Mouse (Mus musculus): ENCODE measurements around the gene Mkrn1. TPM values are rescaled to one million over a fixed set of nuclear protein-coding genes. Genes with fewer than 3 reads are reported as not detected.
"Not testable (repeated sequence)": the region's sequence is repeated elsewhere in the genome, so short reads cannot be mapped to it uniquely, and the experiment has no call there.

Mkrn1 gene
- polyA plus RNA-seq, 1 experiment from 2014 or later: 154 TPM

DNA sequence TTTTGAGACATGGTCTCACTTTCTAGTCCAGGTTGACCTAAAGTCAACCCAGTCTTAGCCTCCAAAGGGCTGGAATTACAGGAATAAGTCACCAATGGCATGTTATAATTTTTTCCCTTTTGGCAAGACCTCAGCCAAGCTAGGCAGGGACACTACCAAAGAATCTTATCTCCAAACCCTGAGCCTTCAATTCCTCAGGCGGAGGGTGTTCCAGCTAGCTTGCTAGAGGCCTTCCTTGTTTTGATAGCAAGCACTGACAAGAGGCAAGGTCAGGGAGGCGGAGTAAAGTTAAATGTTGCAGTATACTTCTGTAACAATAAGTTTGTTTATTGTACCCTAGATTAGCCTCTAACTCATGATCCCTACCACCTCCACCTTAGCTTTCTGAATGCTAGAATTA, 4.9 kb upstream of the Mkrn1 start:
- 52% methylated on average over 2 of the region's 2 CpGs for WGBS (ENCODE audit: insufficient replicate concordance)
- Histone ChIP-seq H3K27me3 (ENCODE audit: insufficient read depth, low read length) (no peaks in the 10 kb centered on the region), H3K4me2 (ENCODE audit: low read depth, low read length) (no peak overlapping the region), H3K4me1 (ENCODE audit: insufficient read depth) (peaks cover 31% of the 10 kb centered on the region), H3K36me3 (replicated peaks; ENCODE audit: insufficient read depth, low read length) (no peaks in the 10 kb centered on the region), H3K9me3 (ENCODE audit: low read length) (no peaks in the 10 kb centered on the region), H3K4me3 (ENCODE audit: low read depth, low read length) (no peak overlapping the region), H3K9ac (replicated peaks) (no peak overlapping the region), H3K27ac (ENCODE audit: low read depth) (peak overlapping the region; percentile 37)
- ATAC-seq: no peak
- no peak for DNase-seq
- TF ChIP-seq CTCF (IDR thresholded peaks at IDR 0.05; ENCODE audit: low read depth) (no peak), EP300 (IDR thresholded peaks at IDR 0.05; ENCODE audit: low read depth) (peak; percentile 60; the same call in 1 of the 2 replicates)

GRCm38 (mm10) chr6:39423686-39424085, 3.4 kb upstream of the Mkrn1 start:
- H3K4me1 ChIP-seq (ENCODE audit: insufficient read depth): peaks cover 30% of the 10 kb centered on the region
- no peak overlapping the region for H3K9ac ChIP-seq (replicated peaks)
- 73% methylated on average over 7 of the region's 7 CpGs for WGBS (ENCODE audit: insufficient replicate concordance)
- H3K36me3 ChIP-seq (replicated peaks; ENCODE audit: insufficient read depth, low read length): no peaks in the 10 kb centered on the region
- peak overlapping the region; percentile 70 for H3K27ac ChIP-seq (ENCODE audit: low read depth)
- H3K4me3 ChIP-seq (ENCODE audit: low read depth, low read length): no peak overlapping the region
- DNase-seq: no peak
- H3K9me3 ChIP-seq (ENCODE audit: low read length): no peaks in the 10 kb centered on the region
- TF ChIP-seq EP300 (IDR thresholded peaks at IDR 0.05; ENCODE audit: low read depth): peak; percentile 98
- TF ChIP-seq CTCF (IDR thresholded peaks at IDR 0.05; ENCODE audit: low read depth): no peak
- H3K27me3 ChIP-seq (ENCODE audit: insufficient read depth, low read length): no peaks in the 10 kb centered on the region
- ATAC-seq: peak; percentile 33
- H3K4me2 ChIP-seq (ENCODE audit: low read depth, low read length): 0 out of 2 replicates have a peak overlapping the region, but pooled peaks have one; percentile 48

GRCm38 (mm10) chr6:39423130-39423551, 2.9 kb upstream of the Mkrn1 start:
- Histone ChIP-seq H3K27me3 (ENCODE audit: insufficient read depth, low read length) (no peaks in the 10 kb centered on the region), H3K27ac (ENCODE audit: low read depth) (peak overlapping the region; percentile 70), H3K4me2 (ENCODE audit: low read depth, low read length) (peak overlapping the region; percentile 48), H3K9ac (replicated peaks) (peak overlapping the region; percentile 47; the same call in 1 of the 2 replicates), H3K36me3 (replicated peaks; ENCODE audit: insufficient read depth, low read length) (no peaks in the 10 kb centered on the region; the same call in 1 of the 2 replicates), H3K4me1 (ENCODE audit: insufficient read depth) (peaks cover 33% of the 10 kb centered on the region), H3K4me3 (ENCODE audit: low read depth, low read length) (no peak overlapping the region), H3K9me3 (ENCODE audit: low read length) (no peaks in the 10 kb centered on the region)
- 53% methylated on average over 6 of the region's 6 CpGs for WGBS (ENCODE audit: insufficient replicate concordance)
- no peak for TF ChIP-seq CTCF (IDR thresholded peaks at IDR 0.05; ENCODE audit: low read depth)
- peak; percentile 54; the same call in 1 of the 2 replicates for TF ChIP-seq EP300 (IDR thresholded peaks at IDR 0.05; ENCODE audit: low read depth)
- no peak for DNase-seq
- no peak for ATAC-seq

DNA sequence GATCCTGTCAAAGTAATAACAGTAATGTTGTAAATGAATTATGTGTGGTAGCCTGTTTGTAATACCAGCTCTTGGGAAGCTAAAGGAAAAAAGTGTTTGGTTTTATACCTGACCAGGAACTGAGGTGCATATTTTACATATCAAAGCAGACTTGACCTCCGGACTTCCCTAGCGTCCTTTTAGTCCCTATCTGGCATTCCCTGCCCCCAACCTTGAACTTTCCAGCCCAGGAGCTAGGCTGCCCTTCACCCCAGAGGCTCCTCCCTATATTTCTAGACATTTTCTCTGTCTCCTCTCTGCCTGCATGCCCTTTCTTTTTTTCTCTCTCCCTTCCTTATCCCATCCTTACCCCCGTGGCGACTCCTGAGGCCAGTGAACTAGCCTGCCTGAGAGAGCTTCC, 605 bp upstream of the Mkrn1 start:
- no peaks in the 10 kb centered on the region for H3K27me3 ChIP-seq (ENCODE audit: insufficient read depth, low read length)
- WGBS (ENCODE audit: insufficient replicate concordance): 47% methylated on average over 4 of the region's 4 CpGs
- TF ChIP-seq EP300 (IDR thresholded peaks at IDR 0.05; ENCODE audit: low read depth): no peak
- peaks cover 2% of the 10 kb centered on the region; the same call in 1 of the 2 replicates for H3K36me3 ChIP-seq (replicated peaks; ENCODE audit: insufficient read depth, low read length)
- no peak overlapping the region for H3K27ac ChIP-seq (ENCODE audit: low read depth)
- no peaks in the 10 kb centered on the region for H3K9me3 ChIP-seq (ENCODE audit: low read length)
- H3K4me1 ChIP-seq (ENCODE audit: insufficient read depth): peaks cover 37% of the 10 kb centered on the region
- DNase-seq: no peak
- no peak for ATAC-seq
- H3K4me2 ChIP-seq (ENCODE audit: low read depth, low read length): peak overlapping the region; percentile 80
- peak overlapping the region; percentile 100 for H3K4me3 ChIP-seq (ENCODE audit: low read depth, low read length)
- no peak overlapping the region for H3K9ac ChIP-seq (replicated peaks)

DNA sequence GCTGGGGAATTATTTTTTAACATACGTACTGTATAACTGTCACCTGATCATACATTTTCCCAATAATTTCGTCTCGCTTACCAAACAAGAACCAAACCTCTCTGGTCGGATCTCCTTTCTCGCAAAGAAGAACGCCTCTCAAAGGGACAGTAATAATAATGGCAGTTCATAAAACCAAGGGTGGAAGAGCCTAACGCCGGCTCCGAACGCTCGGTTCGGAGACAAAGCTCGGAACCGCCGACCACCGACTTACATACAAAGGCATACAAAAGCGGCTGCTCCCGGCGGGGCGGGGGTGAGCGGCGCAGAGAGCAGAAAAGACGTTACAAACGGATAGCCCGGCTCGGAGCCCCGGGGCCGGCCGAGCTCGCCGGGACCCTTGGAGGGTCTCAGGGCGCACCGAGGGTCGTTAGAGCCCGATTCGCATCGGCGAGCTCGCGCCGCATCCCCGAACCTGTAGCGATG, 844 bp downstream of the Mkrn1 start:
- 0 out of 2 replicates have a peak, but pooled peaks have one; percentile 1 for ATAC-seq
- under 1% methylated on average over 36 of the region's 43 CpGs for WGBS (ENCODE audit: insufficient replicate concordance)

DNA sequence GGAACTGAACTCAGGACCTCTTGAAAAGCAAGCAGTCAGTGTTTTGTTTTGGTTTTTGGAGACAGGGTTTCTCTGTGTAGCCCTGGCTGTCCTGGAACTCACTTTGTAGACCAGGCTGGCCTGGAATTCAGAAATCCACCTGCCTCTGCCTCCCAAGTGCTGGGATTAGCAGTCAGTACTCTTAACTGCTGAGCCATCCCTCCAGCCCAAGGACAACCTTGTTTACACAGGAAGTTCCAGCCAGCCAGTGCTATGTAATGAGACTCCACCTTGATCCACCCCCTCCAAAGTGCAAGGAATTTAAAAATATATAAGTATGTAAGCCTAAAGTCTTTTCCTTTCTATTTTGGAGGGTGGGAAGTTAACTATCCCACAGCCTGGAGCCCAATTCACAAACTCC, 3.6 kb downstream of the Mkrn1 start:
- not testable (repeated sequence) for H3K27me3 ChIP-seq (ENCODE audit: insufficient read depth, low read length); ATAC-seq; H3K9me3 ChIP-seq (ENCODE audit: low read length); H3K36me3 ChIP-seq (replicated peaks; ENCODE audit: insufficient read depth, low read length); DNase-seq; H3K9ac ChIP-seq (replicated peaks)
- Histone ChIP-seq H3K4me1 (ENCODE audit: insufficient read depth) (peaks cover 27% of the 10 kb centered on the region), H3K27ac (ENCODE audit: low read depth) (peak overlapping the region; percentile 56), H3K4me3 (ENCODE audit: low read depth, low read length) (peak overlapping the region; percentile 32), H3K4me2 (ENCODE audit: low read depth, low read length) (peak overlapping the region; percentile 80)
- 0 out of 2 replicates have a peak, but pooled peaks have one; percentile 18 for TF ChIP-seq CTCF (IDR thresholded peaks at IDR 0.05; ENCODE audit: low read depth)

More for the DNA sequence above, 844 bp downstream of the Mkrn1 start:
- peak overlapping the region; percentile 97 for H3K27ac ChIP-seq (ENCODE audit: low read depth)
- no peak for TF ChIP-seq CTCF (IDR thresholded peaks at IDR 0.05; ENCODE audit: low read depth)
- no peak for TF ChIP-seq EP300 (IDR thresholded peaks at IDR 0.05; ENCODE audit: low read depth)
- H3K9me3 ChIP-seq (ENCODE audit: low read length): no peaks in the 10 kb centered on the region
- peak overlapping the region; percentile 96 for H3K9ac ChIP-seq (replicated peaks)
- H3K4me3 ChIP-seq (ENCODE audit: low read depth, low read length): peak overlapping the region; percentile 100
- peaks cover 33% of the 10 kb centered on the region for H3K4me1 ChIP-seq (ENCODE audit: insufficient read depth)
- H3K36me3 ChIP-seq (replicated peaks; ENCODE audit: insufficient read depth, low read length): peaks cover 2% of the 10 kb centered on the region; the same call in 1 of the 2 replicates
- no peaks in the 10 kb centered on the region for H3K27me3 ChIP-seq (ENCODE audit: insufficient read depth, low read length)
- no peak for DNase-seq
- peak overlapping the region; percentile 80 for H3K4me2 ChIP-seq (ENCODE audit: low read depth, low read length)
